Mouse (Mus musculus) urinary bladder, postnatal 36 days (tissue): Measurements from ENCODE around the gene Ephx1.
A peak's percentile ranks its signal among the peaks of the same experiment; 100 is the strongest.
"Not testable (repeated sequence)": the region's sequence is repeated elsewhere in the genome, so short reads cannot be mapped to it uniquely, and the experiment has no call there.

Experiments used
- DNase-seq, 2 experiments: peaks; one replicate each; pipeline ENCODE4 v3.0.0; 2022; ENCODE audit warnings: low spot score in 2 of 2, mixed read lengths in 1 of 2

Gene Ephx1

GRCm38 (mm10) chr1:181014731-181015500, 5.8 kb downstream of the Ephx1 start:
- peak in 1 of 2 experiments; percentile 58 for DNase-seq

- no peak for DNase-seq
Observed at GRCm38 (mm10) chr1:181013446-181013845, 7.3 kb downstream of the Ephx1 start.

- no peak for DNase-seq
Observed at GRCm38 (mm10) chr1:181012416-181012815, 8.3 kb downstream of the Ephx1 start.

GRCm38 (mm10) chr1:181011601-181012000, 9.1 kb downstream of the Ephx1 start:
- no peak for DNase-seq

- DNase-seq = no peak
Observed at GRCm38 (mm10) chr1:181010171-181010932, 10.4 kb downstream of the Ephx1 start.

- DNase-seq = peak in 1 of 2 experiments; percentile 66
Observed at GRCm38 (mm10) chr1:181009754-181010153, 10.9 kb downstream of the Ephx1 start.

GRCm38 (mm10) chr1:181009011-181009590, 11.6 kb downstream of the Ephx1 start:
- DNase-seq = no peak

- peak in 1 of 2 experiments; percentile 55 for DNase-seq
Observed at GRCm38 (mm10) chr1:181008266-181008665, 12.4 kb downstream of the Ephx1 start.

- no peak for DNase-seq
Observed at GRCm38 (mm10) chr1:181007831-181008230, 12.9 kb downstream of the Ephx1 start.

GRCm38 (mm10) chr1:181005331-181005730, 15.4 kb downstream of the Ephx1 start:
- no peak for DNase-seq

- DNase-seq = no peak
Observed at GRCm38 (mm10) chr1:181003790-181004189, 16.9 kb downstream of the Ephx1 start.

GRCm38 (mm10) chr1:181001621-181002020, 19.1 kb downstream of the Ephx1 start:
- no peak for DNase-seq

- no peak for DNase-seq
Observed at GRCm38 (mm10) chr1:181001217-181001616, 19.5 kb downstream of the Ephx1 start.

GRCm38 (mm10) chr1:181000501-181001092, 20.1 kb downstream of the Ephx1 start:
- no peak for DNase-seq

GRCm38 (mm10) chr1:180992142-180992541, 28.6 kb downstream of the Ephx1 start:
- no peak for DNase-seq

- no peak for DNase-seq
Observed at GRCm38 (mm10) chr1:180990671-180991070, 30.0 kb downstream of the Ephx1 start.

- peak; percentile 62 to 74 for DNase-seq
Observed at GRCm38 (mm10) chr1:180987759-180988158, 32.9 kb downstream of the Ephx1 start.

- DNase-seq = no peak
Observed at GRCm38 (mm10) chr1:180986701-180987100, 34.0 kb downstream of the Ephx1 start.

GRCm38 (mm10) chr1:180981298-180982046, 39.2 kb downstream of the Ephx1 start:
- DNase-seq = not testable (repeated sequence)

GRCm38 (mm10) chr1:180980464-180980863, 40.2 kb downstream of the Ephx1 start:
- DNase-seq = no peak

- no peak for DNase-seq
Observed at GRCm38 (mm10) chr1:180979484-180980251, 41.0 kb downstream of the Ephx1 start.
